Mouse (Mus musculus) layer of hippocampus, adult 2 months (tissue): ENCODE measurements at regions not wholly inside any gene's neighbourhood (a gene's known extent, or its start where the extent isn't known, plus 50 kb on each side); places are given as distances from the start of the nearest gene placed in this dataset.

Experiments
- DNase-seq, 2 experiments: peaks; one replicate each; pipeline ENCODE4 v3.0.0; 2022; ENCODE audit warnings: low spot score in 2 of 2
- H3K27ac ChIP-seq: fragments of 200-600 bp; 2 replicates; pipeline ENCODE4 v1.8.1; 2022
- H3K4me3 ChIP-seq: fragments of 200-600 bp; 2 replicates; pipeline ENCODE4 v1.8.1; 2022; ENCODE audit warnings: mild to moderate bottlenecking
- CTCF ChIP-seq: fragments of 200-600 bp; conservative IDR thresholded peaks from 2 replicates; pipeline ENCODE4 v1.8.1; 2022; ENCODE audit warnings: antibody characterized with exemption, mild to moderate bottlenecking, moderate library complexity

GRCm38 (mm10) chr13:71148491-71149302 is 307.1 kb upstream of the Adamts16 start:
- Histone ChIP-seq H3K4me3 (no peak overlapping the region), H3K27ac (peak overlapping the region; percentile 15; the same call in 1 of the 2 replicates)
- no peak for TF ChIP-seq CTCF
- no peak for DNase-seq

- no peak for TF ChIP-seq CTCF
- H3K4me3 ChIP-seq: no peak overlapping the region
- no peak overlapping the region for H3K27ac ChIP-seq
- no peak for DNase-seq
These were observed 305.3 kb upstream of the Adamts16 start for GRCm38 (mm10) chr13:71146859-71147443.

- no peak for DNase-seq
These were observed 297.2 kb upstream of the Adamts16 start for GRCm38 (mm10) chr13:71138745-71139312.

GRCm38 (mm10) chr13:71135940-71136632 is 294.5 kb upstream of the Adamts16 start:
- no peak for DNase-seq
- no peak overlapping the region for H3K27ac ChIP-seq
- H3K4me3 ChIP-seq: no peak overlapping the region
- TF ChIP-seq CTCF: no peak

More at GRCm38 (mm10) chr13:71138745-71139312, 297.2 kb upstream of the Adamts16 start:
- no peak for TF ChIP-seq CTCF
- H3K27ac ChIP-seq: no peak overlapping the region
- no peak overlapping the region for H3K4me3 ChIP-seq

GRCm38 (mm10) chr13:71121484-71121883 is 279.9 kb upstream of the Adamts16 start:
- TF ChIP-seq CTCF: no peak
- no peak for DNase-seq
- no peak overlapping the region for H3K27ac ChIP-seq
- H3K4me3 ChIP-seq: no peak overlapping the region

- DNase-seq: no peak
- TF ChIP-seq CTCF: no peak
- H3K4me3 ChIP-seq: no peak overlapping the region
- no peak overlapping the region for H3K27ac ChIP-seq
These were observed 266.6 kb upstream of the Adamts16 start for GRCm38 (mm10) chr13:71108175-71108574.

- Histone ChIP-seq H3K27ac (no peak overlapping the region), H3K4me3 (peak overlapping the region; percentile 47)
- peak; percentile 36 to 78 for DNase-seq
- TF ChIP-seq CTCF: peak; percentile 99
These were observed 263.7 kb upstream of the Adamts16 start for GRCm38 (mm10) chr13:71105229-71105838.

- no peak overlapping the region for H3K27ac ChIP-seq
- DNase-seq: no peak
- peak overlapping the region; percentile 47 for H3K4me3 ChIP-seq
- no peak for TF ChIP-seq CTCF
These were observed 263.0 kb upstream of the Adamts16 start for GRCm38 (mm10) chr13:71104419-71105228.

GRCm38 (mm10) chr13:71084301-71084700 is 242.7 kb upstream of the Adamts16 start:
- no peak overlapping the region for H3K27ac ChIP-seq
- no peak overlapping the region for H3K4me3 ChIP-seq
- no peak for TF ChIP-seq CTCF
- DNase-seq: no peak

GRCm38 (mm10) chr13:71075916-71076315 is 234.3 kb upstream of the Adamts16 start:
- DNase-seq: no peak
- no peak for TF ChIP-seq CTCF
- Histone ChIP-seq H3K27ac (no peak overlapping the region), H3K4me3 (no peak overlapping the region)

GRCm38 (mm10) chr13:71074012-71074411 is 232.4 kb upstream of the Adamts16 start:
- no peak overlapping the region for H3K4me3 ChIP-seq
- no peak overlapping the region for H3K27ac ChIP-seq
- no peak for TF ChIP-seq CTCF
- DNase-seq: no peak

GRCm38 (mm10) chr13:71068757-71069201 is 227.2 kb upstream of the Adamts16 start:
- no peak for DNase-seq
- no peak overlapping the region for H3K4me3 ChIP-seq
- no peak for TF ChIP-seq CTCF
- no peak overlapping the region for H3K27ac ChIP-seq
